Mouse (Mus musculus): Measurements from ENCODE around the gene Utp6. TPM values are rescaled to one million over a fixed set of nuclear protein-coding genes. Genes with fewer than 3 reads are reported as not detected.

Gene Utp6
- total and polyA plus RNA-seq, 3 experiments: 78.8 to 148 (median 117) TPM

- Histone ChIP-seq H3K4me3 (replicated peaks in 1 of 3; ENCODE audit: low read depth in 2 of 3, low read length in 2 of 3, poor library complexity in 1 of 3) (no peak overlapping the region), H3K4me2 (ENCODE audit: insufficient read depth, low read depth, poor library complexity, severe bottlenecking) (no peak overlapping the region), H3K27ac (ENCODE audit: insufficient read depth, low read depth) (no peak overlapping the region), H3K9me3 (replicated peaks; ENCODE audit: low read length) (no peaks in the 10 kb centered on the region), H3K27me3 (replicated peaks) (no peaks in the 10 kb centered on the region), H3K36me3 (replicated peaks in 1 of 2; ENCODE audit: control insufficient read depth in 1 of 2, insufficient read depth in 1 of 2, low read length in 1 of 2) (peaks cover 68 to 95% of the 10 kb centered on the region in 2 experiments), H3K79me2 (replicated peaks; ENCODE audit: control insufficient read depth, extremely low read depth, insufficient read depth, poor library complexity, severe bottlenecking) (no peaks in the 10 kb centered on the region), H3K4me1 (ENCODE audit: control insufficient read depth in 1 of 2, insufficient read depth in 2 of 2) (no peaks in the 10 kb centered on the region), H3K9ac (ENCODE audit: insufficient read depth, low read depth) (no peak overlapping the region)
- in situ Hi-C loops (cut with MboI; ENCODE audit: low pct_ligation_motif_present, low pct_unique_long_range_greater_than_20kb, low sequenced_read_pairs): no loop called here
- dilution Hi-C loops (cut with MboI; ENCODE audit: extremely low pct_ligation_motif_present, extremely low pct_unique_long_range_greater_than_20kb, low sequenced_read_pairs): no loop called here
- DNase-seq (ENCODE audit: extremely low read depth): no peak
- TF ChIP-seq RAD21 (IDR thresholded peaks at IDR 0.05; ENCODE audit: low read depth, low read length) (no peak), EP300 (IDR thresholded peaks at IDR 0.05; ENCODE audit: low read length) (no peak), ZNF384 (IDR thresholded peaks at IDR 0.05; ENCODE audit: low read depth, low read length) (no peak), MEF2A (IDR thresholded peaks at IDR 0.05; ENCODE audit: borderline replicate concordance, low read depth, low read length) (no peak), NELFE (IDR thresholded peaks at IDR 0.05; ENCODE audit: low read depth, low read length) (no peak)
Measured at GRCm38 (mm10) chr11:79943601-79944000, 18.6 kb downstream of the Utp6 start.

- no peak overlapping the region for H3K4me3 ChIP-seq (replicated peaks in 1 of 3; ENCODE audit: low read depth in 2 of 3, low read length in 2 of 3, poor library complexity in 1 of 3)
- dilution Hi-C loops (cut with MboI; ENCODE audit: extremely low pct_ligation_motif_present, extremely low pct_unique_long_range_greater_than_20kb, low sequenced_read_pairs): no loop called here
Measured at GRCm38 (mm10) chr11:79943136-79943535, 19.1 kb downstream of the Utp6 start.

GRCm38 (mm10) chr11:79935766-79936165 is 26.4 kb downstream of the Utp6 start:
- no peak overlapping the region for H3K9ac ChIP-seq (ENCODE audit: insufficient read depth, low read depth)
- no peaks in the 10 kb centered on the region for H3K27me3 ChIP-seq (replicated peaks)
- H3K4me1 ChIP-seq (ENCODE audit: control insufficient read depth in 1 of 2, insufficient read depth in 2 of 2): no peaks in the 10 kb centered on the region
- dilution Hi-C loops (cut with MboI; ENCODE audit: extremely low pct_ligation_motif_present, extremely low pct_unique_long_range_greater_than_20kb, low sequenced_read_pairs) (no loop called here), in situ Hi-C loops (cut with MboI; ENCODE audit: low pct_ligation_motif_present, low pct_unique_long_range_greater_than_20kb, low sequenced_read_pairs) (no loop called here)
- H3K4me2 ChIP-seq (ENCODE audit: insufficient read depth, low read depth, poor library complexity, severe bottlenecking): no peak overlapping the region
- peak; percentile 17 for DNase-seq (ENCODE audit: extremely low read depth)
- H3K4me3 ChIP-seq (replicated peaks in 1 of 3; ENCODE audit: low read depth in 2 of 3, low read length in 2 of 3, poor library complexity in 1 of 3): no peak overlapping the region
- TF ChIP-seq CTCF (conservative IDR thresholded peaks at IDR 0.05 in 1 of 2, IDR thresholded peaks at IDR 0.05 in 1 of 2; ENCODE audit: low read depth in 2 of 2, low read length in 2 of 2) (peak; percentile 25; a peak in 3 of 4 replicates), ELF1 (IDR thresholded peaks at IDR 0.05; ENCODE audit: low read depth, low read length) (no peak), ZMIZ1 (IDR thresholded peaks at IDR 0.05; ENCODE audit: low read depth, low read length) (no peak), HCFC1 (IDR thresholded peaks at IDR 0.05; ENCODE audit: low read depth, low read length) (no peak), IRF4 (IDR thresholded peaks at IDR 0.05; ENCODE audit: low read depth, low read length) (no peak), MYC (IDR thresholded peaks at IDR 0.05; ENCODE audit: low read depth, low read length) (no peak), SIN3A (IDR thresholded peaks at IDR 0.05; ENCODE audit: low read length) (no peak)
- H3K36me3 ChIP-seq (replicated peaks in 1 of 2; ENCODE audit: control insufficient read depth in 1 of 2, insufficient read depth in 1 of 2, low read length in 1 of 2): peaks cover 60 to 91% of the 10 kb centered on the region in 2 experiments
- H3K9me3 ChIP-seq (replicated peaks; ENCODE audit: low read length): no peaks in the 10 kb centered on the region
- no peak overlapping the region for H3K27ac ChIP-seq (ENCODE audit: insufficient read depth, low read depth)
- no peaks in the 10 kb centered on the region; the same call in 1 of the 2 replicates for H3K79me2 ChIP-seq (replicated peaks; ENCODE audit: control insufficient read depth, extremely low read depth, insufficient read depth, poor library complexity, severe bottlenecking)

More at GRCm38 (mm10) chr11:79943136-79943535, 19.1 kb downstream of the Utp6 start:
- in situ Hi-C loops (cut with MboI; ENCODE audit: low pct_ligation_motif_present, low pct_unique_long_range_greater_than_20kb, low sequenced_read_pairs): no loop called here
- Histone ChIP-seq H3K4me1 (ENCODE audit: control insufficient read depth in 1 of 2, insufficient read depth in 2 of 2) (no peaks in the 10 kb centered on the region), H3K36me3 (replicated peaks in 1 of 2; ENCODE audit: control insufficient read depth in 1 of 2, insufficient read depth in 1 of 2, low read length in 1 of 2) (peaks cover 67 to 96% of the 10 kb centered on the region in 2 experiments), H3K9ac (ENCODE audit: insufficient read depth, low read depth) (no peak overlapping the region), H3K27me3 (replicated peaks) (no peaks in the 10 kb centered on the region), H3K9me3 (replicated peaks; ENCODE audit: low read length) (no peaks in the 10 kb centered on the region), H3K4me2 (ENCODE audit: insufficient read depth, low read depth, poor library complexity, severe bottlenecking) (no peak overlapping the region), H3K79me2 (replicated peaks; ENCODE audit: control insufficient read depth, extremely low read depth, insufficient read depth, poor library complexity, severe bottlenecking) (no peaks in the 10 kb centered on the region), H3K27ac (ENCODE audit: insufficient read depth, low read depth) (no peak overlapping the region)
- no peak for DNase-seq (ENCODE audit: extremely low read depth)
- TF ChIP-seq POLR2A (IDR thresholded peaks at IDR 0.05; ENCODE audit: low read depth, low read length) (no peak), EP300 (IDR thresholded peaks at IDR 0.05; ENCODE audit: low read length) (no peak)
